Mouse (Mus musculus) lung, embryonic 14.5 days (tissue): ENCODE results near the gene Olig3. TPM values are rescaled to one million over a fixed set of nuclear protein-coding genes. Genes with fewer than 3 reads are reported as not detected.

Experiments used
- ATAC-seq: fragments of 200-750 bp; cut with Nextera tagmentation; 2 replicates; pipeline ENCODE4 v1.8.0; 2017; ENCODE audit warnings: mild to moderate bottlenecking, moderate TSS enrichment, moderate library complexity; ENCODE audit not compliant: insufficient read depth
- DNase-seq: peaks from one replicate; pipeline ENCODE4 v3.0.0-alpha.2; 2015
- H3K27ac ChIP-seq: fragments of 300-500 bp; sonication (generic); 2 replicates; pipeline ENCODE4 v1.5.1; 2014; ENCODE audit warnings: low read depth, mild to moderate bottlenecking, moderate library complexity
- H3K27me3 ChIP-seq: fragments of 300-500 bp; sonication (generic); 2 replicates; pipeline ENCODE4 v1.6.1; 2014; ENCODE audit warnings: low read length, control low read depth; ENCODE audit not compliant: insufficient read depth
- H3K36me3 ChIP-seq: fragments of 300-500 bp; sonication (generic); 2 replicates; pipeline ENCODE4 v1.6.1; 2014; ENCODE audit warnings: control low read depth; ENCODE audit not compliant: insufficient read depth
- H3K4me1 ChIP-seq: fragments of 300-500 bp; sonication (generic); 2 replicates; pipeline ENCODE4 v1.6.1; 2014; ENCODE audit warnings: antibody characterized with exemption, control low read depth; ENCODE audit not compliant: insufficient read depth
- H3K4me2 ChIP-seq: fragments of 300-500 bp; sonication (generic); 2 replicates; pipeline ENCODE4 v1.6.1; 2014; ENCODE audit warnings: mild to moderate bottlenecking
- H3K4me3 ChIP-seq: fragments of 300-500 bp; sonication (generic); 2 replicates; pipeline ENCODE4 v1.5.1; 2014; ENCODE audit warnings: low read depth, low read length
- H3K9ac ChIP-seq: fragments of 300-500 bp; sonication (generic); 2 replicates; pipeline ENCODE4 v1.6.1; 2014
- H3K9me3 ChIP-seq: fragments of 300-500 bp; sonication (generic); 2 replicates; pipeline ENCODE4 v1.6.1; 2016; ENCODE audit warnings: low read depth, low read length, control low read depth
- CTCF ChIP-seq: IDR thresholded peaks from 2 replicates; pipeline ENCODE4 v1.5.1; 2016; ENCODE audit warnings: antibody characterized with exemption, low read depth
- WGBS: fragments of 180-500 bp; shearing (Covaris S2); extraction: QIAGEN DNeasy Blood & Tissue Kit; methylation state at CpG from one replicate; pipeline ENCODE4 v1.1.7; 2014; 5-methylcytosine and 5-hydroxymethylcytosine counted together
- polyA plus RNA-seq: library from polyadenylated mRNA; unstranded; fragments of >200 nt; fragmentation: Nextera tagmentation; extraction: Ambion mirVana; gene quantifications from 2 replicates; pipeline ENCODE4 v1.2.1, GENCODE M21; 2014

The Olig3 gene
- polyA plus RNA-seq, 1 experiment from 2014 or later = not detected

DNA sequence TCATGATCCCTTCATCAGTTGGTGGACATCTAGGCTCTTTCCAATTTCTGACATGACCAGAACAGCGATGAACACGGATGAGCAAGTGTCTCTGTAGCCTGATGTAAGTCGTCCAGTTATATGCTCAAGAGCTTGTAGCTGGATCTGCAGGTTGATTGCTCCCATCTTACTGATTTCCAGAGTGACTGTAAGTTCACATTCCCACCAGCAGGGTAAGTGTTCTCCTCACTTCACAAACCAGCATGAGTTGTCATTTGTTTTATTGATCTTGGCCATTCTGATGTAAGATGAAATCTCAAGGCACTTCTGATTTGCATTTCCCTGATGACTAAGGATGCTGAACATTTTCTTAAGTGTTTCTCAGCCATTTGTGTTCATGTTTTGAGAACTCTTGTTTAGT, 27.8 kb downstream of the Olig3 start:
- no peak overlapping the region for H3K4me2 ChIP-seq
- H3K36me3 ChIP-seq = no peaks in the 10 kb centered on the region
- no peaks in the 10 kb centered on the region for H3K27me3 ChIP-seq
- DNase-seq (no peak), ATAC-seq (no peak)
- TF ChIP-seq CTCF = peak; percentile 28; the same call in 1 of the 2 replicates
- no peak overlapping the region for H3K4me3 ChIP-seq
- no peaks in the 10 kb centered on the region for H3K4me1 ChIP-seq
- 82% methylated on average over 3 of the region's 3 CpGs for WGBS
- no peak overlapping the region for H3K9ac ChIP-seq
- H3K9me3 ChIP-seq = 0 out of 2 replicates have a peak, but pooled peaks cover 3% of the 10 kb centered on the region
- no peak overlapping the region for H3K27ac ChIP-seq

DNA sequence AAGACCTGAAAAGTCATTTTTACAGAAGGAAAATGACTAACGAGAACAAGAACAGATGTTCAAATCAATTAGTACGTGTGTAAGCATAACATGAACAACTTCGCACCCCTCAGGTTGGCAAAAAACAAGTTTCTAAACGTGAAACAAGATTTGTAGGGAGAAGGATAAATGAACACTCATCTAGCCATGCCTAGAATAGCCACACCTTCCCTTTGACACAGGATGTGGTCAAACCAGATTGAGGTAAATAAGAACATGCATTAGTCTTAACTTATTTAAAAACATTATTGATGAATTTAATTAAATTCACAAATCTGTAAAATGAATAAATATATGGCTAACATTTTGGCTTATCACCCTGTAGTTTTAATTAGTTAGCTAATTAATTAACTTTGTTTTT, 35.5 kb downstream of the Olig3 start:
- no peak overlapping the region for H3K9ac ChIP-seq
- 80% methylated on average over 4 of the region's 4 CpGs for WGBS
- peaks cover 13% of the 10 kb centered on the region; the same call in 1 of the 2 replicates for H3K27me3 ChIP-seq
- no peak overlapping the region for H3K4me3 ChIP-seq
- H3K4me1 ChIP-seq = no peaks in the 10 kb centered on the region
- H3K27ac ChIP-seq = no peak overlapping the region
- no peaks in the 10 kb centered on the region for H3K36me3 ChIP-seq
- H3K9me3 ChIP-seq = no peaks in the 10 kb centered on the region
- TF ChIP-seq CTCF = no peak
- ATAC-seq = no peak
- no peak for DNase-seq
- H3K4me2 ChIP-seq = no peak overlapping the region

DNA sequence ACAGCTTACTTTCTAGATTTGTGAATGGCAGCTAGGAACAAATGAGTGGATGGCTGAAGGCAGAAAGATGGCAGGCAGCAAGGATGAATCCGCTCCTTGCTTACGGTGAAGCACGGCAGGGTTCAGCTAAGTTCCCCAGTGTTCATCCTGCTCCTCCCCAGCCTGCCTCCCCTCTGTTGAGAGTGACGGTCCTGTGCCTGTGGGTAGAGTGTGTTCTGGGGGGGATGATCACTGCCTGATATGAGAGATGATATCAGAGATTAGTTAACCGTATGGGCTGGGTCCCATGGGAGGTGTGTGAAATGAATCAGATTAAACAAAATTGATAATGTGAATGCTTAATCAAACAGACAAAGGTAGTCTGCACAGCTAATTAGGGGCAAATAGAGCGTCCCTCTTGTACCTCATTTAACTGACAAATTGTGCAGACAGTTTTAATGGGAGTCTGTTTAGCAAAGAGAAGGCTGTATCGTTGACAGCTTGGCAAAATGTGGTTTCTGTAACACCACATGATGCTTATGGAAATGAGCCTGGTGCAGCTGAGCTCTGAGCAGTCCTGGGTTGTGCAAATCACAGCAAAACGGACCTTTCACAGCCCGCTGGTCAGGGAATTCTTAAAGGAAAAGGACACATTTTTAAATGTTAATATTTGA, 40.3 kb downstream of the Olig3 start:
- Histone ChIP-seq H3K4me2 (no peak overlapping the region), H3K4me1 (no peaks in the 10 kb centered on the region), H3K27ac (no peak overlapping the region), H3K4me3 (no peak overlapping the region), H3K27me3 (peaks cover 19% of the 10 kb centered on the region; the same call in 1 of the 2 replicates), H3K9me3 (no peaks in the 10 kb centered on the region), H3K9ac (no peak overlapping the region), H3K36me3 (no peaks in the 10 kb centered on the region)
- DNase-seq (no peak), ATAC-seq (no peak)
- TF ChIP-seq CTCF = no peak
- 47% methylated on average over 9 of the region's 9 CpGs for WGBS

DNA sequence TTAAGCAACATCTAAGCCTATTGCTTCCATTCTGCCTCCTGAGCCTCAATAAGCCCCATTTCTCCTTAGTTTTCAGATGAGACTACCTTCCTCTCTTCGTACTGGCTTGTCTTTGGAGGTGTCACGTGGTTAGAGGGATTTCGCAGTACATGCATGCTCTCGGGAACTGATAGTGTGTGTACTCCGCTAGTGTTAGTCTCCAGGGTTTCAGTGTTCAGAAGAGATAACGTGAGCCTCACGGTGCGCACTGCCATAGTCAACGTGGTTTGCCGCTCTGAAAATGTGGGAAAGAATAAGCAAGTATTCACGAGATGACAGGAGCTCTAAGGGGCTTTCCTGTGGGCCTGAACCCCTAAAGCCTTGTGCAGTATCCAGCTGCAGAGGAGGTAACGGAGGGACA, 41.1 kb downstream of the Olig3 start:
- no peak overlapping the region for H3K27ac ChIP-seq
- WGBS = 78% methylated on average over 12 of the region's 12 CpGs
- H3K4me1 ChIP-seq = no peaks in the 10 kb centered on the region
- no peak for TF ChIP-seq CTCF
- no peak overlapping the region for H3K4me3 ChIP-seq
- no peaks in the 10 kb centered on the region for H3K9me3 ChIP-seq
- no peaks in the 10 kb centered on the region for H3K36me3 ChIP-seq
- H3K27me3 ChIP-seq = peaks cover 19% of the 10 kb centered on the region; the same call in 1 of the 2 replicates
- H3K9ac ChIP-seq = no peak overlapping the region
- DNase-seq = no peak
- H3K4me2 ChIP-seq = no peak overlapping the region
- no peak for ATAC-seq

DNA sequence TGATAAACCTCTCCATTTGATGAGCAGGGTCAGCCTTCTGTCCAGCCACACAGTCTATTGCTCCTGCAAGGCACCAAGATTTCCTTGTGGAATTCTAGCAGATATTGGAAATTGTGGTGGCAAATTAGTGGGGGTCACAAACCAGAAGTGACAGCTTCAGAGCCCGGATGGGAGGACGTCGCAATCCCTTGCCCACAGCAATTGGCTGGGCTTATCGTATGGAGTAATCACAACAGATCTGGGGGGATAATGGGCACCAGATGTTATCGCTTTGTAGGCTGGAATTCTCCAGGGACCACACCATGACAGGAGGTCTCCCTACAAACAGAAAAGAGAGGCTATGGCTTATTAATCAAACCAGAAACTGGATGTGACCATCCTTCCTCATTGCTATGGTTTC, 44.8 kb downstream of the Olig3 start:
- no peak overlapping the region for H3K27ac ChIP-seq
- H3K4me3 ChIP-seq = no peak overlapping the region
- no peaks in the 10 kb centered on the region for H3K4me1 ChIP-seq
- no peaks in the 10 kb centered on the region for H3K36me3 ChIP-seq
- H3K9ac ChIP-seq = no peak overlapping the region
- H3K9me3 ChIP-seq = no peaks in the 10 kb centered on the region
- H3K4me2 ChIP-seq = no peak overlapping the region
- TF ChIP-seq CTCF = no peak
- H3K27me3 ChIP-seq = 0 out of 2 replicates have a peak, but pooled peaks cover 15% of the 10 kb centered on the region
- 24% methylated on average over 5 of the region's 5 CpGs for WGBS
- ATAC-seq (no peak), DNase-seq (no peak)

DNA sequence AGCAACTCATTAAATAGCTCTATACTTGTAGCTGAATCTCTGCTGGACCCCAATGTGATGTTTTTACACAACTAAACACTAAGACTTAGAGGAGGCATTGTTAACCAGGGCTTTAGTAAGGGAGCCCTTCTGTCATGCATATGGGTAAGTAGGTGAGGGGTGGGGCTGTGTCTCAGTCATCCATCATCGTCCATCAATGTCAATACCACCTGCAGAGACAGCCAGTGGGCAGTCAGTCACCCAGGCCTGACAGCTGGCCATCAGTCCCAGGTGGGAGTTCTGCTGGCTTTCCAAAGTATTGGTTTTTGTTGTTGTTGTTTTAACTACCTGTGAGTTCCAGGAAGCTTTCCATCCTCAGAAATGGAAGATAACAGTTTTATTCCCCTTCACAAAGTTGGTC, 48.1 kb downstream of the Olig3 start:
- Histone ChIP-seq H3K36me3 (no peaks in the 10 kb centered on the region), H3K27me3 (peaks cover 8% of the 10 kb centered on the region; the same call in 1 of the 2 replicates), H3K27ac (no peak overlapping the region), H3K9me3 (no peaks in the 10 kb centered on the region), H3K4me3 (no peak overlapping the region), H3K9ac (no peak overlapping the region), H3K4me1 (no peaks in the 10 kb centered on the region), H3K4me2 (no peak overlapping the region)
- 12% methylated on average over 1 of the region's 1 CpGs for WGBS
- no peak for ATAC-seq
- no peak for TF ChIP-seq CTCF
- DNase-seq = no peak

DNA sequence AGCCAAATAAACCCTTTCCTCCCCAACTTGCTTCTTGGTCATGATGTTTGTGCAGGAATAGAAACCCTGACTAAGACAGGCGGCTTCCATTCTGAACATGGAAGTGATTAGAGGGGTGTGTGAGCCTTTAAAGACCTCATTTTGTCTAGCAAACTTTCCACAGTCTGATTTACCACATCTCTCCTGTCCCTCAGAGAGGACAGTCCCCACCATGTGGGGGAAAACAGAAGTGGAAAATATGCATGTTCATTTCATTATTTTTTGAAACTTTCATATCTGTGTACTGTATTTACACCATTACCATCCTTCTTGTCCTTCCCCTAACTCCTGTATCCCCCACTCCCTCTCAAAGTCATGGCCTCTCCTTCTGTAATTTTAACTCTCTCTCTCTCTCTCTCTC, 49.6 kb downstream of the Olig3 start:
- H3K36me3 ChIP-seq = no peaks in the 10 kb centered on the region
- no peak overlapping the region for H3K27ac ChIP-seq
- ATAC-seq = no peak
- 82% methylated on average over 1 of the region's 1 CpGs for WGBS
- H3K9ac ChIP-seq = no peak overlapping the region
- no peak overlapping the region for H3K4me2 ChIP-seq
- no peaks in the 10 kb centered on the region for H3K4me1 ChIP-seq
- TF ChIP-seq CTCF = no peak
- no peak overlapping the region for H3K4me3 ChIP-seq
- no peaks in the 10 kb centered on the region for H3K9me3 ChIP-seq
- peaks cover 5% of the 10 kb centered on the region; the same call in 1 of the 2 replicates for H3K27me3 ChIP-seq
- DNase-seq = no peak
